Mouse (Mus musculus): ENCODE data around the gene Serpina3b. TPM values are rescaled to one million over a fixed set of nuclear protein-coding genes. Genes with fewer than 3 reads are reported as not detected.

The Serpina3b gene
- polyA plus RNA-seq, 1 experiment, result not detected

DNA sequence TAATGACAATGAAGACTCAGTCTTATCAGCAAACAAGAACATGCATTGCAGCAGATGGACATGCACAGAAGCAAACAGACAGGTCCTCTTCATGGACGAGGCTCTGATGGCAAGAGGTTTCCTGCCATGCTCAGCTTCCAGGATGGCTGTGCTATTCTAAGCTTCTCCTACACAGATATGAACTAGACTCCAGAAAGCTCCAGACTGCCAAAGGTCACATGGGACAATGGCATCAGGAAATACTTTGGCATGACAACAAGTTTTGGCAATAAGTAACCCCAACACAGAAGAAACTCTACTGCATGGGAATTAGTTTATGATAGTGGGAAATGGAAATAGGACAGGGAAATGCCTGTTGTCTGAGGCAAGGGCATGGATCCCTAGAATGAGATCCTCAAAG, 15.5 kb downstream of the Serpina3b start:
- no peaks in the 10 kb centered on the region for H3K4me1 ChIP-seq (ENCODE audit: control insufficient read depth, insufficient read depth, low read length)
- TF ChIP-seq POLR2A (IDR thresholded peaks at IDR 0.05; ENCODE audit: borderline replicate concordance, control insufficient read depth, low read depth, low read length), result no peak
- no peak for TF ChIP-seq CTCF (IDR thresholded peaks at IDR 0.05; ENCODE audit: control insufficient read depth, insufficient read depth, low read length)
- H3K4me3 ChIP-seq (replicated peaks; ENCODE audit: control insufficient read depth, low read depth, low read length), result no peak overlapping the region
- WGBS, result 59% methylated on average over 1 of the region's 1 CpGs
- no peak overlapping the region for H3K27ac ChIP-seq (ENCODE audit: control insufficient read depth, insufficient read depth, low read depth, low read length, poor library complexity)

DNA sequence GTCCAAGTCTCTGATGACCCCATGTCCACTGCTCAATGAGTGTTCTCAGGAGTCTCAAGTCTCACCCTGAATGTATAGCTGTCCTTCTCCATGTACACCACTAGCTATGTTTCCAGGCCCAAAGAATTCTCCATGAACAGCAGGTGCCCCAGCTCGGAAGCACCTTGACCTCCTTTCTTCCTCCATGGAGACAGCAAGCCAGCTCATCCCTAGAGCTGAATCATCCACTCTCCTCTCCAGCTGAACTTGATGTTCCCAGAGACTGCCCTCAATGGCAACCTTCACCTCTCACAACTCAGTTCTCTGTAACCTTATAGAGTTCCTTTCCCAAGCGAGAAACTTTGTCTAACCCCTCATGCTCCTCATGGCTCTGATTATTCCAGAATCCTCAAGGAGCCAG, 17.8 kb downstream of the Serpina3b start:
- H3K27ac ChIP-seq (ENCODE audit: control insufficient read depth, insufficient read depth, low read depth, low read length, poor library complexity), result no peak overlapping the region
- TF ChIP-seq CTCF (IDR thresholded peaks at IDR 0.05; ENCODE audit: control insufficient read depth, insufficient read depth, low read length) (no peak), POLR2A (IDR thresholded peaks at IDR 0.05; ENCODE audit: borderline replicate concordance, control insufficient read depth, low read depth, low read length) (no peak)
- H3K4me3 ChIP-seq (replicated peaks; ENCODE audit: control insufficient read depth, low read depth, low read length), result no peak overlapping the region
- no peaks in the 10 kb centered on the region for H3K4me1 ChIP-seq (ENCODE audit: control insufficient read depth, insufficient read depth, low read length)
- WGBS, result 81% methylated on average over 2 of the region's 2 CpGs

- H3K4me3 ChIP-seq (replicated peaks; ENCODE audit: control insufficient read depth, low read depth, low read length), result no peak overlapping the region
- no peak overlapping the region for H3K27ac ChIP-seq (ENCODE audit: control insufficient read depth, insufficient read depth, low read depth, low read length, poor library complexity)
- H3K4me1 ChIP-seq (ENCODE audit: control insufficient read depth, insufficient read depth, low read length), result no peaks in the 10 kb centered on the region
- TF ChIP-seq POLR2A (IDR thresholded peaks at IDR 0.05; ENCODE audit: borderline replicate concordance, control insufficient read depth, low read depth, low read length) (no peak), CTCF (IDR thresholded peaks at IDR 0.05; ENCODE audit: control insufficient read depth, insufficient read depth, low read length) (no peak)
- 42% methylated on average over 2 of the region's 2 CpGs for WGBS
Observed at GRCm38 (mm10) chr12:104151989-104152388, 24.2 kb downstream of the Serpina3b start.

GRCm38 (mm10) chr12:104153041-104153645, 25.3 kb downstream of the Serpina3b start:
- TF ChIP-seq CTCF (IDR thresholded peaks at IDR 0.05; ENCODE audit: control insufficient read depth, insufficient read depth, low read length), result no peak
- no peak for TF ChIP-seq POLR2A (IDR thresholded peaks at IDR 0.05; ENCODE audit: borderline replicate concordance, control insufficient read depth, low read depth, low read length)
- Histone ChIP-seq H3K4me3 (replicated peaks; ENCODE audit: control insufficient read depth, low read depth, low read length) (no peak overlapping the region), H3K27ac (ENCODE audit: control insufficient read depth, insufficient read depth, low read depth, low read length, poor library complexity) (no peak overlapping the region), H3K4me1 (ENCODE audit: control insufficient read depth, insufficient read depth, low read length) (no peaks in the 10 kb centered on the region)
- WGBS, result 57% methylated on average over 3 of the region's 3 CpGs

- no peak within 1 kb of the TSS for H3K4me3 ChIP-seq (replicated peaks; ENCODE audit: control insufficient read depth, low read depth, low read length)
- H3K27ac ChIP-seq (ENCODE audit: control insufficient read depth, insufficient read depth, low read depth, low read length, poor library complexity), result no peak within 1 kb of the TSS
- WGBS, result 88% methylated on average over 2 of the region's 2 CpGs
- TF ChIP-seq CTCF (IDR thresholded peaks at IDR 0.05; ENCODE audit: control insufficient read depth, insufficient read depth, low read length), result no peak
- TF ChIP-seq POLR2A (IDR thresholded peaks at IDR 0.05; ENCODE audit: borderline replicate concordance, control insufficient read depth, low read depth, low read length), result no peak
- H3K4me1 ChIP-seq (ENCODE audit: control insufficient read depth, insufficient read depth, low read length), result no peaks in the 10 kb centered on the region
Observed at GRCm38 (mm10) chr12:104153656-104154055, 25.9 kb downstream of the Serpina3b start, which contains the start of gene Serpina3c. TSS of gene Serpina3c (minus strand) at chr12:104153870.

- 17% methylated on average over 3 of the region's 3 CpGs for WGBS
- no peaks in the 10 kb centered on the region for H3K4me1 ChIP-seq (ENCODE audit: control insufficient read depth, insufficient read depth, low read length)
- no peak overlapping the region for H3K4me3 ChIP-seq (replicated peaks; ENCODE audit: control insufficient read depth, low read depth, low read length)
- no peak overlapping the region for H3K27ac ChIP-seq (ENCODE audit: control insufficient read depth, insufficient read depth, low read depth, low read length, poor library complexity)
- TF ChIP-seq POLR2A (IDR thresholded peaks at IDR 0.05; ENCODE audit: borderline replicate concordance, control insufficient read depth, low read depth, low read length), result no peak
- no peak for TF ChIP-seq CTCF (IDR thresholded peaks at IDR 0.05; ENCODE audit: control insufficient read depth, insufficient read depth, low read length)
Observed at GRCm38 (mm10) chr12:104174747-104175146, 47.0 kb downstream of the Serpina3b start.

DNA sequence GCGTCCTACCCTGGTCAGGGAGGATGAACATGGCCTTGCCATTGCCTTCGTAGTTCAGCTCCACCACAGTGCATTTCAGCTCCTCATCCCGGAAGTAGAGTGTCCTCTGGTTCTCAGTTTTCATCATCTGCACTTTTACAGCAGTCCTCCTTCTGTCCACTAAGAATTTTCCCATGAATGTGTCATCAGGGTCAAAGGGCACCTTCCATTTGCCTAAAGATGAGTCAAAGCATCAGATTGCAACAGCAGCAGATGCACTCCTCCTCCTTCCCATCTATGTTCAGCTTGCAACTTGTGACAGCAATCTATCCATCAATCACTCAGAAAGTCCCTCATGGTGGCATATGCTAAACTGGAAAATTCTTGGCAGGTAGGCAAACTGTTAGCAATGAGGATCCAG, 47.8 kb downstream of the Serpina3b start:
- WGBS, result 72% methylated on average over 3 of the region's 3 CpGs
- TF ChIP-seq CTCF (IDR thresholded peaks at IDR 0.05; ENCODE audit: control insufficient read depth, insufficient read depth, low read length) (no peak), POLR2A (IDR thresholded peaks at IDR 0.05; ENCODE audit: borderline replicate concordance, control insufficient read depth, low read depth, low read length) (no peak)
- H3K4me3 ChIP-seq (replicated peaks; ENCODE audit: control insufficient read depth, low read depth, low read length), result no peak overlapping the region
- no peaks in the 10 kb centered on the region for H3K4me1 ChIP-seq (ENCODE audit: control insufficient read depth, insufficient read depth, low read length)
- no peak overlapping the region for H3K27ac ChIP-seq (ENCODE audit: control insufficient read depth, insufficient read depth, low read depth, low read length, poor library complexity)

DNA sequence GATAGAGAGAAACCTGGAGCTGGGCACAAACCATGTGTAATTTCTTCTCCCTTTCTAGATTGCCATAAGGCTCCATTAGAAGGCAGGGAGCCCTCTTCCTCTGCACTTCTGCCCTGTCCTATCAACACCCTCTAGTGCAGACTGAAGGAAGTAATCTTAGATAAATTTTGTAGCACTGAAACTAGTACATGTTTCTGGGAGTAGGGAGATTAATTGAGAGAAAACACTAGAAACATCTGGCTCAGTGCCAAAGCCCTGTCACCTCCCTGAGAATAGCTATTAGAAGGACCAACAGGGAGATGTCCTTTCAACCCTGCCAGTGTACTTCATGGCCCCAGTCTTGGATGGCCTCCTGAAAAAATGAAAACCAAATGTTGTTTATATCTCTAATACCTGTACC, 50.8 kb downstream of the Serpina3b start:
- no peak for TF ChIP-seq POLR2A (IDR thresholded peaks at IDR 0.05; ENCODE audit: borderline replicate concordance, control insufficient read depth, low read depth, low read length)
- TF ChIP-seq CTCF (IDR thresholded peaks at IDR 0.05; ENCODE audit: control insufficient read depth, insufficient read depth, low read length), result no peak
- Histone ChIP-seq H3K4me3 (replicated peaks; ENCODE audit: control insufficient read depth, low read depth, low read length) (no peak overlapping the region), H3K27ac (ENCODE audit: control insufficient read depth, insufficient read depth, low read depth, low read length, poor library complexity) (no peak overlapping the region), H3K4me1 (ENCODE audit: control insufficient read depth, insufficient read depth, low read length) (no peaks in the 10 kb centered on the region)

DNA sequence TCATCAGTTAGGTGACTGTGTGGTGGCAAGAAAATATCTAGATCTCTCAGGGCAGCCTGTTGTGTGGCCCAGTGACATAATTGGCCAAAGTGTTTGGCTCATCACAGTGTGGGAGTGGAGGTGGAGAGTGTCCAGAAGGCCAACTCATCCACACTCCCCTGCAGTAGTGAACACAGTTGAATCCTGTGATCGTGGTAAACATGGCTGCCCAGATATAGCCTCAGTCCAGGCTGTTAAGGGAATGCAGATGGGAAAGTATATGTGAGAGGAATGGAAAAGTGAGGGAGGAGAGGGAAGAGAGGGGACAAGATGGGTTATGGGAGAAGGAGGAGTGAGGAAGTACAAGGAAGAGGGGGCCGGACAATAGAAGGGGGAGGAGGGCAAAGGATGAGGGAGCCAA, 51.2 kb downstream of the Serpina3b start:
- H3K27ac ChIP-seq (ENCODE audit: control insufficient read depth, insufficient read depth, low read depth, low read length, poor library complexity), result no peak overlapping the region
- TF ChIP-seq POLR2A (IDR thresholded peaks at IDR 0.05; ENCODE audit: borderline replicate concordance, control insufficient read depth, low read depth, low read length), result no peak
- TF ChIP-seq CTCF (IDR thresholded peaks at IDR 0.05; ENCODE audit: control insufficient read depth, insufficient read depth, low read length), result no peak
- no peaks in the 10 kb centered on the region for H3K4me1 ChIP-seq (ENCODE audit: control insufficient read depth, insufficient read depth, low read length)
- no peak overlapping the region for H3K4me3 ChIP-seq (replicated peaks; ENCODE audit: control insufficient read depth, low read depth, low read length)
- 69% methylated on average over 2 of the region's 2 CpGs for WGBS
